Mouse (Mus musculus): Measurements from ENCODE around the gene Eme2.

Eme2 gene

GRCm38 (mm10) chr17:24873695-24874404, 21.0 kb downstream of the Eme2 start:
- DNase-seq: no peak

GRCm38 (mm10) chr17:24867914-24868313, 27.0 kb downstream of the Eme2 start:
- DNase-seq: no peak

- peak in 1 of 2 experiments; percentile 19 for DNase-seq
These were observed 29.1 kb downstream of the Eme2 start, which contains the start of gene Igfals for GRCm38 (mm10) chr17:24865776-24866175. Gene Igfals, plus strand, starts transcription at chr17:24865997.

GRCm38 (mm10) chr17:24861785-24862184, 33.1 kb downstream of the Eme2 start:
- no peak for DNase-seq

GRCm38 (mm10) chr17:24860076-24860475, 34.8 kb downstream of the Eme2 start:
- DNase-seq: no peak

- no peak for DNase-seq
These were observed 35.9 kb downstream of the Eme2 start for GRCm38 (mm10) chr17:24858967-24859366.

- no peak for DNase-seq
These were observed 36.9 kb downstream of the Eme2 start for GRCm38 (mm10) chr17:24857831-24858470.

GRCm38 (mm10) chr17:24856589-24856988, 38.3 kb downstream of the Eme2 start:
- no peak for DNase-seq

- no peak for DNase-seq
These were observed 38.9 kb downstream of the Eme2 start for GRCm38 (mm10) chr17:24855838-24856464.

- no peak for DNase-seq
These were observed 43.3 kb downstream of the Eme2 start for GRCm38 (mm10) chr17:24851381-24852125.

- DNase-seq: no peak
These were observed 44.1 kb downstream of the Eme2 start for GRCm38 (mm10) chr17:24850773-24851127.

- DNase-seq: peak; percentile 96 to 97
These were observed 44.7 kb downstream of the Eme2 start, which contains the start of gene Fahd1 for GRCm38 (mm10) chr17:24850065-24850772. Gene Fahd1, minus strand, starts transcription at chr17:24850364.

- no peak for DNase-seq
These were observed 45.2 kb downstream of the Eme2 start for GRCm38 (mm10) chr17:24849733-24850064.

- DNase-seq: no peak
These were observed 46.3 kb downstream of the Eme2 start for GRCm38 (mm10) chr17:24848600-24849031.

GRCm38 (mm10) chr17:24847386-24847785, 47.5 kb downstream of the Eme2 start:
- DNase-seq: no peak

- no peak for DNase-seq
These were observed 50.4 kb downstream of the Eme2 start for GRCm38 (mm10) chr17:24844525-24844924.

GRCm38 (mm10) chr17:24842631-24843030, 52.3 kb downstream of the Eme2 start:
- DNase-seq: no peak

GRCm38 (mm10) chr17:24841133-24841532, 53.8 kb downstream of the Eme2 start:
- DNase-seq: peak in 1 of 2 experiments; percentile 39

- no peak for DNase-seq
These were observed 54.5 kb downstream of the Eme2 start for GRCm38 (mm10) chr17:24840341-24840740.

- no peak for DNase-seq
These were observed 55.0 kb downstream of the Eme2 start, which contains the start of gene Hagh for GRCm38 (mm10) chr17:24839842-24840241. Gene Hagh, plus strand, starts transcription at chr17:24840143.
